Mouse (Mus musculus): ENCODE data around the gene Gm10229.

- TF ChIP-seq CTCF (IDR thresholded peaks at IDR 0.05; ENCODE audit: low read depth) = no peak
- TF ChIP-seq EP300 (IDR thresholded peaks at IDR 0.05; ENCODE audit: low read depth) = no peak
Observed at GRCm38 (mm10) chr16:89013973-89014372, 1.1 kb upstream of the Gm10229 start.

All from liver, postnatal 0 days (tissue).